Mouse (Mus musculus): ENCODE results near the gene Cpne5. TPM values are rescaled to one million over a fixed set of nuclear protein-coding genes. Genes with fewer than 3 reads are reported as not detected.

Cpne5 gene
- not detected for polyA plus RNA-seq (2015; fragmentation: Illumina TruSeq; extraction: RNeasy Lipid Tissue Mini Kit (QIAGEN cat#74804); ENCODE audit: insufficient read depth, low read depth, low replicate concordance)

DNA sequence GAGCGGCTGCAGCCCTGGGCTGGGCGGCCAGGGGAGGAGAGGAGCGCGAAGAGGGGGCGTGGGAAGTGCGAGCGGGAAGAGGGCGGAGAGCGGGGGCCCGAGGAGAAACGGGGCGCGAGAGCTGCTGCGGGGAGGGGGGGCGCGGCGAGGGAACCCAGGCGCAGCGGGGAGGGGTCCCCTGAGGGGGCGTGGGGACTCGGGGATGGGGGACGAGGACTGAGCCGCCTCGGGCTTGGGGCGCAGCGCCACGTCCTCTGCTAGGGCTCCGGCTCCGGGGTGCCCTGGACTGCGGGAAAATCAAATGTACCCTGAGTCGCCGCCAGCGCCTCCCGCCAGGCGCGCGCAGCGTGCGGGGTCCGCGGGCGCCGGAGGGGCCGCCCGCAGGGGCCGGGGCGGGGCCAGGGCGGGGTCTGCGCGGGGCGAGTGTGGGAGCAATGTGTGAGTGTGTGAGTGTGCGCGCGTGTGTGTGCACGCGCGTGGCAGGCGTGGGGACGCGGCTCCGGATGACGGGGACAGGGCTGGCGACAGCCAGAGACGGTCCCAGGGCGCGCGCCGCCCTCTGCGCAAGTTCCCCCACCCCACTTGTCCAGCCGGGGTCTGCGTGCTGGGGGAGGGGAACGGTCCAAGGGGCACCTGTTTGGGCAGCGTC lies at the start of gene Cpne5:
TSS of gene Cpne5 (minus strand) at position 396 of the 649 bp plus-strand sequence.

DNA sequence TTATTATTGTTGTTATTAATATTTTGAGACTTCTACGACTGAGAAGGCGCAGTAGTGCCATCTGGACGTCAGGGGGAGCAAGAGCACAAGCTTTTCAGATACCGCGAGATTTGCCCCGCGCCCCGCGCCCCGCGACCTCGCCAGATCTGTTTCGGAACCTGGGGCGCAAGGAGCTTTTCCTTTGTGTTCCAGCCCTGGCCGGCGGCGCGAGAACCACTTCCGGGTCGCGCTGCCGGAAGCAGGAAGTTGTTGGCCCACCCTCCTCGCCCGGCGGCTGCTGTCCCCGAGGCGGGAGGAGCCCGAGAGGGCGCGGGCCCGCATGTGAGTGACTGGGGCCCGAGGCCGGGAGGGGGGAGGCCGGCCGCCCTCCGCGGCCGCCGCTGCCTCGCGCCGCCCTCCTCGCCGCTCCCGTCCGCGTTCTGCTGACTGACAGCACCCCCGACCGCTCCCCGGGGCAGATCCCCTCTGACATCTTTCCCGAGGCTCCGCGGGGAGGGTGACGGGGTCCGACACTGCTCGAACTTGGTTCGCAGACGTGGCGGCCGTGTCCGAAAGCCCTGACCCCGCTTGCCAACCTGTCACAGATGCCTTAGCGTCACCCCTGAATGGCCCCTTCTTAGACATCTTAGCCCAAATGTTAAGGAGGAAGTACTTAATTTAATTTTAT lies 30.8 kb upstream of the Cpne5 start, which contains the start of gene BC004004:
TSS of gene BC004004 (plus strand) at position 107 of the 667 bp plus-strand sequence.

GRCm38 (mm10) chr17:29263840-29264633 lies 26.1 kb upstream of the Cpne5 start, which contains the start of gene Ppil1:
Gene Ppil1, minus strand, starts transcription at chr17:29264186.

DNA sequence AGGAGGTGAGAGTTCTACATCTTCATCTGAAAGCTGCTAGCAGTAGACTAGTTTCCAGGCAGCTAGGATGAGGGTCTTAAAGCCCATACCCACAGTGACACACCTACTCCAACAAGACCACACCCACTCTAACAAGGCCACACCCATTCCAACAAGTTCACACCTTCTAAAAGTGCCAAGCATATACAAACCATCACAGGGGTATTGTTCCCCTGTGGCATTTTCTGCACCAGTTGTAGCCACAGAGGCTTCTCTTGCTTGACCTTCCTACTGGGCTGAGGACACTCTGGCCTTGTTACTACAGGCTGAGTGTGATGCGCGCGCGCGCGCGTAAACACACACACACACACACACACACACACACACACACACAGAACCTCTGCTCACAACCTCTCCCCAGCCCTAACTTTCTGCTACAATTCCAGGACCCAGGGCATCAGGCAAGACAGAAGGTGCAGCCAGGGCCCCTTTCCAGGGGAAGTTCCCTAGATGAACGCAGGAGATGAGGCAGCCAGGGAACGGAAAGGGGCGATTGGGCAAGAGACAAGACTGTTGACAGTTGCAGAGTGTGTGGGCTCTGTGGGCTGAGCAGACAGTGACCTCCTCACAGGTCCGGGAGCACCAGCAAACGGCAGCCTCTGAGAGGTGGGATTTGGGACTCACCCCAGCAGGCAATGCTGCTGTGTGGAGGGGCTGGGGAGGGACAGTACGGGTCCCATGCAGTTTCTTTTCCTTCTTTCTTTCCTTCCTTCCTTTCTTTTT lies 124.2 kb downstream of the Cpne5 start, which contains the start of gene Rab44:
TSS of gene Rab44 (plus strand) at position 555 of the 762 bp plus-strand sequence.

Other genes with a start within 250 kb of the Cpne5 start
- gene Stk38, start 230.2 kb downstream of the Cpne5 start, polyA plus RNA-seq (2015; fragmentation: Illumina TruSeq; extraction: RNeasy Lipid Tissue Mini Kit (QIAGEN cat#74804); ENCODE audit: insufficient read depth, low read depth, low replicate concordance): 37.7 TPM
- gene Srsf3, start 205.5 kb downstream of the Cpne5 start, polyA plus RNA-seq (2015; fragmentation: Illumina TruSeq; extraction: RNeasy Lipid Tissue Mini Kit (QIAGEN cat#74804); ENCODE audit: insufficient read depth, low read depth, low replicate concordance): 42.7 TPM
- 22.8 TPM for gene Cdkn1a, start 147.2 kb downstream of the Cpne5 start, polyA plus RNA-seq (2015; fragmentation: Illumina TruSeq; extraction: RNeasy Lipid Tissue Mini Kit (QIAGEN cat#74804); ENCODE audit: insufficient read depth, low read depth, low replicate concordance)
- not detected for gene Rab44, start 124.0 kb downstream of the Cpne5 start, polyA plus RNA-seq (2015; fragmentation: Illumina TruSeq; extraction: RNeasy Lipid Tissue Mini Kit (QIAGEN cat#74804); ENCODE audit: insufficient read depth, low read depth, low replicate concordance)
- gene Ppil1, start 26.0 kb upstream of the Cpne5 start, polyA plus RNA-seq (2015; fragmentation: Illumina TruSeq; extraction: RNeasy Lipid Tissue Mini Kit (QIAGEN cat#74804); ENCODE audit: insufficient read depth, low read depth, low replicate concordance): 4.3 TPM
- 41.6 TPM for gene BC004004, start 30.6 kb upstream of the Cpne5 start, polyA plus RNA-seq (2015; fragmentation: Illumina TruSeq; extraction: RNeasy Lipid Tissue Mini Kit (QIAGEN cat#74804); ENCODE audit: insufficient read depth, low read depth, low replicate concordance)
- gene Pi16, start 79.5 kb upstream of the Cpne5 start, polyA plus RNA-seq (2015; fragmentation: Illumina TruSeq; extraction: RNeasy Lipid Tissue Mini Kit (QIAGEN cat#74804); ENCODE audit: insufficient read depth, low read depth, low replicate concordance): 17.9 TPM
- gene Mtch1, start 109.8 kb upstream of the Cpne5 start, polyA plus RNA-seq (2015; fragmentation: Illumina TruSeq; extraction: RNeasy Lipid Tissue Mini Kit (QIAGEN cat#74804); ENCODE audit: insufficient read depth, low read depth, low replicate concordance): 60.3 TPM
- gene Fgd2, start 122.7 kb upstream of the Cpne5 start, polyA plus RNA-seq (2015; fragmentation: Illumina TruSeq; extraction: RNeasy Lipid Tissue Mini Kit (QIAGEN cat#74804); ENCODE audit: insufficient read depth, low read depth, low replicate concordance): 5.5 TPM

Data from pancreas, adult 10 weeks (tissue).